Mouse (Mus musculus) midbrain, embryonic 16.5 days (tissue): ENCODE data around the gene Zfp36. TPM values are rescaled to one million over a fixed set of nuclear protein-coding genes. Genes with fewer than 3 reads are reported as not detected.

Experiments
- ATAC-seq: fragments of 200-750 bp; cut with Nextera tagmentation; 2 replicates; pipeline ENCODE4 v1.8.0; 2017; ENCODE audit warnings: moderate TSS enrichment
- H3K27ac ChIP-seq: fragments of 300-500 bp; sonication (generic); 2 replicates; pipeline ENCODE4 v1.5.1; 2014; ENCODE audit warnings: mild to moderate bottlenecking, low read length, mixed read lengths
- H3K27me3 ChIP-seq: fragments of 300-500 bp; sonication (generic); 2 replicates; pipeline ENCODE4 v1.6.1; 2014; ENCODE audit warnings: low read depth, low read length, mixed read lengths; ENCODE audit not compliant: control insufficient read depth, insufficient read depth
- H3K36me3 ChIP-seq: fragments of 300-500 bp; sonication (generic); 2 replicates; pipeline ENCODE4 v1.6.1; 2014; ENCODE audit warnings: mild to moderate bottlenecking, low read length, moderate library complexity, mixed read lengths; ENCODE audit not compliant: control insufficient read depth, insufficient read depth
- H3K4me1 ChIP-seq: fragments of 300-500 bp; sonication (generic); 2 replicates; pipeline ENCODE4 v1.6.1; 2014; ENCODE audit warnings: mild to moderate bottlenecking, low read length, mixed read lengths; ENCODE audit not compliant: control insufficient read depth, insufficient read depth
- H3K4me2 ChIP-seq: fragments of 300-500 bp; sonication (generic); 2 replicates; pipeline ENCODE4 v1.6.1; 2014; ENCODE audit warnings: mild to moderate bottlenecking, low read length, mixed read lengths
- H3K4me3 ChIP-seq: fragments of 300-500 bp; sonication (generic); 2 replicates; pipeline ENCODE4 v1.5.1; 2014; ENCODE audit warnings: low read depth, mild to moderate bottlenecking, low read length, moderate library complexity, mixed read lengths
- H3K9ac ChIP-seq: fragments of 300-500 bp; sonication (generic); 2 replicates; pipeline ENCODE4 v1.6.1; 2014; ENCODE audit warnings: low read depth, low read length, mixed read lengths
- H3K9me3 ChIP-seq: fragments of 300-500 bp; sonication (generic); replicated peaks from 2 replicates; pipeline ENCODE4 v1.6.1; 2014; ENCODE audit warnings: mild to moderate bottlenecking, low read length, mixed read lengths; ENCODE audit not compliant: control insufficient read depth, poor library complexity, severe bottlenecking
- WGBS: fragments of 180-500 bp; shearing (Covaris S2); extraction: QIAGEN DNeasy Blood & Tissue Kit; methylation state at CpG from one replicate; pipeline ENCODE4 v1.1.7; 2014; 5-methylcytosine and 5-hydroxymethylcytosine counted together
- polyA plus RNA-seq: library from polyadenylated mRNA; unstranded; fragments of >200 nt; fragmentation: Nextera tagmentation; extraction: Ambion mirVana; gene quantifications from 2 replicates; pipeline ENCODE4 v1.2.1, GENCODE M21; 2015

Zfp36 gene
- polyA plus RNA-seq, 1 experiment from 2014 or later, result 2.9 TPM

DNA sequence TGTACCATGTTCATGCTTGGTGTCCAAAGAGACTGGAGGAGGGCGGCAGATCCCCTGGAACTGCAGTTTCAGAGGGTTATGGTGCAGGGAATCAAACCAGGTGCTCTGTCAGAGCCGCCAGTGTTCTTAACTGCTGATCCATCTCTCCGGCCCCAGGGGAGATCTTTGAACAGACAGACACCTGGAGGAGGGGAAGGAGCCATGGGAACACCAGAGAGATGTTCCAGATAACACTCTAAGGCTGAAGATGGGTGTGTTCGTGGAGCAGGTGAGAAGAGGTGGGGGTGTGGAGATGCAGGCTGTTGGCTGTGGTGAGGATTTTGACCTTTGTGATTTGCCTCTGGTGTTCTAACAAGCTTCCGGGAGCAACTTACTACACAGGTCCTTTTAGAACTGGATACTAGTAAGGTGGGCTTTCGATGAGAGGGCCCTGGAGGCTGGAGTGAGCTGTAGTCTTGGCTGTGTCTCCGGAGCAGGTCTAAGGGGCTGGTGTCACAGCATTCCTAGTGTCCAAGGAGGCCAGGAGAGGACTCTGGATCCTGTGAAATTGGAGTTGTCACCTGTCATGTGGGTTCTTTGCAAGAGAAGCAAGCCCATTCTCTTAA lies 6.1 kb downstream of the Zfp36 start:
- Histone ChIP-seq H3K9ac (no peak overlapping the region), H3K4me2 (no peak overlapping the region), H3K27me3 (peaks cover 4% of the 10 kb centered on the region; the same call in 1 of the 2 replicates), H3K36me3 (no peaks in the 10 kb centered on the region), H3K9me3 (no peaks in the 10 kb centered on the region), H3K4me1 (peaks cover 23% of the 10 kb centered on the region), H3K4me3 (no peak overlapping the region), H3K27ac (0 out of 2 replicates have a peak overlapping the region, but pooled peaks have one; percentile 10)
- WGBS, result 82% methylated on average over 7 of the region's 7 CpGs
- no peak for ATAC-seq

DNA sequence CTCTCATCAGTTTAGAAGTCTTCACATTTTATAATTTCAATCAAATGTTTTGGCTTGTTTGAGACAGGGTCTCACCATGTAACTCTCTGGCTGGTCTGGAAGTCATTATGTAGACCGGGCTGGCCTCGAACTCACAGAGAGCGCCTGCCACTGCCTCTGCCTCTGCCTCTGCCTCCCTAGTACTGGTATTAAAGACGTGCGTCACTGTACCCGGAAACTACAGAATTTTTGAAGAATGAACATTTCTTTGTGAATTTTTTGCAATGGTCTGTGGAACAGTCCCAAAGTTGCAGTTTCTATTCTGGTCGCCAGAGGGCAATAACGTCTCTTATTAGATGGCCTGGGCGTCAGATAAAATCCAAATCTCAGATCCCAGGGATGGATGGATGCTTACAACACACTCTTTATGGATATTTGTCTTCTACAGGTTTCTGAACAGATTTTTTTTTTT lies 6.9 kb downstream of the Zfp36 start:
- Histone ChIP-seq H3K4me3 (peak overlapping the region; percentile 88), H3K36me3 (no peaks in the 10 kb centered on the region), H3K9ac (peak overlapping the region; percentile 18; the same call in 1 of the 2 replicates), H3K27me3 (peaks cover 4% of the 10 kb centered on the region; the same call in 1 of the 2 replicates), H3K4me2 (peak overlapping the region; percentile 96), H3K4me1 (peaks cover 21% of the 10 kb centered on the region), H3K27ac (peak overlapping the region; percentile 88; the same call in 1 of the 2 replicates), H3K9me3 (no peaks in the 10 kb centered on the region)
- under 1% methylated on average over 9 of the region's 9 CpGs for WGBS
- peak; percentile 11 for ATAC-seq

DNA sequence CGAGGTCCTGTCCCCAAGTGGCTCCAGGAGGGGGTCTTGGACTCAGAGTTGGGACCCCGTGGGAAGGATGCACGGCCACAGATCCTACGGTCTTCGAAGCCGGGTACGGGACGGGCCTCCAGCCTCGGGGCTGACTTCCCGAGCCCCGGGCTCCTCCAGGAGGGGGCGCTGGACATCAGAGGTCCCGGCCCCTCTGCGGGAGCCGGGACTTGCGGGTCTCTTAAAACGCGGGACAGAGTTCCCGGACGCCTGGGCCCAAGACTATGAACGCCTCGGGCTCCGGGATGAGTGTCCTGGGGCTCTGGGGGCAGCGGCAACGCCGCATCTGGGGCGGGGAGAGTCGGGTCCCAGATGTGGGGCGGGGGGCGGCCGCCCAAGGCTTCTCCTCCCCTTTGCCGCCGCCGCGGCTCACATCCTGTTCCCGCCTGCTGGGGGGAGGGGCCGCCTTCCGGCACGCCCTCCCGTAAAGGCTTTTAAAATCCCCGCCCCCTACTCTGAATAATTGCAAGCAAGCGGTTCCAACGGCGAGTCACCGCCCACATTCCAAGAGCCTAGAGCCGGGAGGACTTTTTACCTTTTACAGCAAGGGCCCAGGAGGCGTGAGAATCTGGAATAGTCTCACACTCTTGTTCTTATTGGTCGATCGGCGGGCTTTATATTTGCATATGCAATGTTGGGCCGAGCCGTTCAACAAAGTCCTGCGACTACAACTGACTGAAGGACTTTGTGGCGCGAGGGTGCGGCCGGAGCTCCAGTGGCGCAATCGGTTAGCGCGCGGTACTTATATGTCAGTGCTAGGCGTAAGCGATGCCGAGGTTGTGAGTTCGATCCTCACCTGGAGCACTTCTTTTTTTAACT lies 7.6 kb downstream of the Zfp36 start, which contains the start of gene Plekhg2:
Plekhg2 (minus strand) TSS at position 349 of the 858 bp plus-strand sequence.
- Histone ChIP-seq H3K9me3 (no peaks in the 10 kb centered on the region), H3K27me3 (peaks cover under 1% of the 10 kb centered on the region; the same call in 1 of the 2 replicates), H3K27ac (peak within 1 kb of the TSS; percentile 88), H3K9ac (peak within 1 kb of the TSS; percentile 80), H3K4me1 (peaks cover 19% of the 10 kb centered on the region), H3K4me2 (peak within 1 kb of the TSS; percentile 96), H3K36me3 (no peaks in the 10 kb centered on the region), H3K4me3 (peak within 1 kb of the TSS; percentile 88)
- ATAC-seq, result peak; percentile 91
- WGBS, result under 1% methylated on average over 60 of the region's 66 CpGs

DNA sequence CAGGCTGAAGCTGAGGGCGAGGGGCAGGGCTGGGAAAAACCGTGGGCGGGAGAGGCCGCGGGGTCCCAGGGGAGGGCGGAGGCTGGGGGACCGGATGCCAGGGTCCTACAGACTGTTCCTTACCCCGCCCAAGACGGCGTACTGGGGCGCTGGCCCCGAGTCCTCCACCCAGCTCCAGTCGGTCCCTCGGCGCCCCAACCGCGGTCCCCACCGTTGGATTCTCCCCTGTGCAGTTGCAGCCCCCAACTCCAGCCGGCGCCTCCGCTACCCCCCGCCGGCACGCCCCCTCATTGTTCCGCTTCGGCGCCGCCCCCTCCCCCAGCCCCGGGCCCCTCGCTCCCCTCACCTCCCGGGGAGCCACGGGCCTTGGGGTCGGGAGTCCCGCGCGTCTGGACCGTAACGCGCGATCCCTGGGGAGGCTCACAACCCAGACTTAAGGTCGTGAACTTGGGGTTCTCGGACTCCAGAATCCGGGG lies 8.5 kb downstream of the Zfp36 start:
- Histone ChIP-seq H3K4me2 (peak overlapping the region; percentile 96), H3K4me3 (peak overlapping the region; percentile 88), H3K27me3 (no peaks in the 10 kb centered on the region), H3K36me3 (no peaks in the 10 kb centered on the region), H3K4me1 (peaks cover 18% of the 10 kb centered on the region), H3K9ac (peak overlapping the region; percentile 80), H3K9me3 (no peaks in the 10 kb centered on the region), H3K27ac (peak overlapping the region; percentile 88)
- ATAC-seq, result 0 out of 2 replicates have a peak, but pooled peaks have one; percentile 2
- under 1% methylated on average over 25 of the region's 43 CpGs for WGBS

DNA sequence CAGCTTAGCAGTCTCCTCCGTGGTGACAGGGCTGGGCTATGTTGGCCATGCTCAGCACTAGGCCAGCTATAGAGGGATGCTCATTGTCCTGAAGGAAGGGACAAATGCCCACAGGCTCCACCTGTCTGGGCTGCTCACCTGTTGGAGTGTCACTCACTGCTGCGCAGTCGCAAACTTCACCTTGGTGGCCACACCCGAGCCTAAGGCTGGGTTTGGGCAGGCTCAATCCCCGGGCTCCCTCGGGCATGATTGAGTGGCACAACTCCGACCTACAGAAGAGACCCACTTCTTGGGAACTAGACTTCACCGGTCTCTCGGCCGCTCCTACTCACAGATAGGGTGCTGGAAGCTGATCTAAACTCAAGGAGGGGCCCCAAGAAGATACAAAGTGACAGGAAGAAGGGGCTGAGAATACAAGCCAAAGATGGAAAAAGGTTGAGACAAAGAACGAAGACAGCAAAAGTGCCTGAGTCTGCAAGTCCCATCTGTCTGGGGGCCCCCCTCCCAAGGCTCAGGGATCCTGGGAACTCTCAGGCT lies 9.0 kb downstream of the Zfp36 start:
- H3K36me3 ChIP-seq, result no peaks in the 10 kb centered on the region
- H3K27ac ChIP-seq, result peak overlapping the region; percentile 88
- WGBS, result 4% methylated on average over 11 of the region's 11 CpGs
- no peak for ATAC-seq
- peak overlapping the region; percentile 96 for H3K4me2 ChIP-seq
- H3K27me3 ChIP-seq, result no peaks in the 10 kb centered on the region
- H3K9ac ChIP-seq, result peak overlapping the region; percentile 80
- H3K4me1 ChIP-seq, result peaks cover 12% of the 10 kb centered on the region
- peak overlapping the region; percentile 88 for H3K4me3 ChIP-seq
- H3K9me3 ChIP-seq, result no peaks in the 10 kb centered on the region

DNA sequence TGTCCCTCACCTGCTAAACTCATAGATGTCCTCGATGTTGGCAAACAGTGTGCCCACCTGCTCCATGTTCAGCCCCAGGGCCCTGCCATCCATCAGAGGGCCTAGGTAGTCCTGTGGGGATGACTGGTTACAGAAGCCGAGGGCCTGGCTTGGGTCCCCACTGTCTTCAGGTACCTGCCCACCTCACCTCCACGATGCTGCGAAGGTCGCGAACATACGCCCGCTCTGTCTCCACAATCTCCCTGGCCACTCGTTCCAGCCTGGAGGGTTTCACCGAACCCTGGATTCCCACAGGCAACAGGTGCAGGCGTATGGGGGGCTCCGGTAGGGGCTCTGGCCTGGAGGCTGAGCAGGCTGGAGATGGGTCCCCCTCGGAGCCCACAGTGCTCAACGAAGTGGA lies 10.0 kb downstream of the Zfp36 start:
- H3K9ac ChIP-seq, result no peak overlapping the region
- H3K4me2 ChIP-seq, result peak overlapping the region; percentile 96; the same call in 1 of the 2 replicates
- no peak overlapping the region for H3K27ac ChIP-seq
- WGBS, result 97% methylated on average over 14 of the region's 14 CpGs
- H3K36me3 ChIP-seq, result no peaks in the 10 kb centered on the region
- ATAC-seq, result no peak
- no peaks in the 10 kb centered on the region for H3K9me3 ChIP-seq
- no peak overlapping the region for H3K4me3 ChIP-seq
- peaks cover 9% of the 10 kb centered on the region for H3K4me1 ChIP-seq
- no peaks in the 10 kb centered on the region for H3K27me3 ChIP-seq

DNA sequence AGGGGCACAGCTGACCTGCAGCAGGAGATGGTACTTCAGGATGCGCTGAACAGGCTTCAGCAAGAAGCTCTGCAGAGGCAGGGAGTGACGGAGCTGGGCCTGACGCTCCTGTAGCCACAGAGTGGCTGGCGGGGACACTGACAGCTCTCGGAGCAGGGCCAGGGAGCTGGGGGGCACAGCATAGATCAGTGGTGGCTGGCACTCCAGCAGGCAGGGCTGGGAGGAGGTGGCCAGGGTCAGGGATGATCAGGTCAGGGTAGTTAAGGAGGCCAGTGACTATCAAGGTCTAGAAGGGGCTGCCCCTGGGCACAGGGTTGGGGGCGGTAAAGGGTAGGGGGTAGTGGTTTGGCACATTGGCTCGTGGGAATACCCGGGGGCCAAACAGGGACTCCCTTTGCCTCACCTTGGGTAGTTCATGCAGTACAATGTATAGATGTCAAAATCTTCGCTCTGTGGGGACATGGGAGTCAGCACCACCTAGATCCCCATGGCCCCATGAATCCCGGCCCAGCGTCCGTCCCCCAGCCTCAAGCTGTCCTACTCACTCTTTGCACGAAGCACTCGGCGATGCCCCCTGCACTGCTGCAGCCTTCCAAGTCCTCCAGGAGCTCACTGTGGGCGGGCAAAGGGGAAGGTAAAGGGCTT lies 11.7 kb downstream of the Zfp36 start:
- ATAC-seq, result no peak
- H3K9ac ChIP-seq, result peak overlapping the region; percentile 25; the same call in 1 of the 2 replicates
- no peaks in the 10 kb centered on the region for H3K36me3 ChIP-seq
- no peak overlapping the region for H3K4me3 ChIP-seq
- no peak overlapping the region for H3K4me2 ChIP-seq
- H3K4me1 ChIP-seq, result peaks cover 9% of the 10 kb centered on the region
- no peaks in the 10 kb centered on the region for H3K9me3 ChIP-seq
- H3K27ac ChIP-seq, result no peak overlapping the region
- H3K27me3 ChIP-seq, result no peaks in the 10 kb centered on the region
- 91% methylated on average over 16 of the region's 16 CpGs for WGBS

DNA sequence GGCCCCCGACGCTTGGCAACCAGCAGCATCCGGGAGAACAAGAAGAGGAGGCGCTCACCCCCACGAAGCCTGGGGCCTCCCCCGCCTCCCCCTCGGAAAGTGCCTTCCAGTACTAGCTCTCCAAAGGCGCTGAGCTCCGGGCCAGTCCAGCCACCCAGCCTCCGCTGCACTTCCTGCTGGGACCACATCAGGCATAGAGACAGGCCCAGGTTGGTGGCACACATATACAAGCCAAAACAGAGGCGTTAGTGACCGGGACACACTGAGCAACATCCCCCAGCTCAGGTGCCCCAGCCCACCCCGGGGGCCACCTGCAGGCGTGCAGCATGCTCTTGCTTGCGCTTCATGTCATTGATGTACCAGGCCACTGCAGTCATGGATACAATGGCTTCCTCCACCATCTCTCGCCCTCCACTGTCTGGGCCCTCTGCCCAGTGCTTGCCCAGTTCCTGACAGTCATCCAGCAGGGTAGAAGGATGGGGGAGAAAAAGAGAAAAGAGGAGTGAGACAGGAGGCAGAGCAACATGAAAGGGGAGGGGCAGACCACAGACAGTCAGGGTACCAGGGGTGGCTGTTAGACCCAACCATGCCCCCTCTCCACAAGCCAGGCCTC lies 12.3 kb downstream of the Zfp36 start:
- 90% methylated on average over 16 of the region's 16 CpGs for WGBS

More for the DNA sequence above, 12.3 kb downstream of the Zfp36 start:
- Histone ChIP-seq H3K9me3 (no peaks in the 10 kb centered on the region), H3K27ac (no peak overlapping the region), H3K36me3 (no peaks in the 10 kb centered on the region), H3K4me1 (peaks cover 9% of the 10 kb centered on the region), H3K27me3 (no peaks in the 10 kb centered on the region), H3K9ac (no peak overlapping the region), H3K4me3 (no peak overlapping the region), H3K4me2 (no peak overlapping the region)
- no peak for ATAC-seq
